Mouse (Mus musculus) bone marrow, adult 2 months (tissue): ENCODE measurements around the gene Ezr.

Experiments used
- CTCF ChIP-seq: fragments of 200-500 bp; IDR thresholded peaks from 2 replicates; pipeline ENCODE4 v1.5.1; 2011; ENCODE audit warnings: low read length, control low read depth; ENCODE audit not compliant: control insufficient read depth, insufficient read depth
- POLR2A ChIP-seq: fragments of 200-500 bp; IDR thresholded peaks from 2 replicates; pipeline ENCODE4 v1.6.1; 2011; ENCODE audit warnings: low read depth, mild to moderate bottlenecking, control low read depth, low read length, borderline replicate concordance; ENCODE audit not compliant: control insufficient read depth

DNA sequence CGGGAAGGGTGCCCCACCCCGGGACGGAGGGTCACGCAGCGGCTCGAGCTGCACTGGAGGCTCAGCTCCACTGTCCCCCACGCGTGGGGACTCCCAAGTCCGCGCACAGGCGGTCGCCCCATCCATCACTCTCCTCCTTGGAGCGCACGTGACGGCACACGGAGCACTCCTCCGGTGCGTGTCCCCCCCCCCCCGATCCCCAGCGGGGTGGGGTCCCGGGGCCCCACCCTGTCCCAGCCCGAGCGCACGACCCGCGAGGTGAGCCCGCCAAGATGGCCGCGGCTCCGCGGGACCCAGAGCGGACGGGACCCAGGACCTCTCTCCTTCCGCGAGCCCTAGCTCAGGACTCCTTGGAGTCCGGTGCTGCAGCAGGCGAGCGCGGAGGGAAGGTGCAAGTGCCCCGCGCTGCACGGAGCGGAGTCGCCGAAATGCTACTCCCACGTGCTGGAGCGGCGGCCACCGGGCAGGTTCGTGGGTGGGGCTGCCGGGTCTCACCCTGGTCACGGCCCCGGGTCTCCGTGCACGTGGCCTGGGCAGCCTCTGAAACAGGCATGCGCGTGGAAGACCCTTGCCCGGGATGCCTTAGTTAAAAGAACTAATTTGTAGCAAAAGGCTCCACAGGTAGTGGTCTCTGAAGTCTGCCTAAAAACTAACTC lies 550 bp upstream of the Ezr start:
- TF ChIP-seq CTCF = no peak
- TF ChIP-seq POLR2A = peak; percentile 29; the same call in 1 of the 2 replicates
